Mouse (Mus musculus) B cell, adult 67 days (primary cell): ENCODE results near the gene Alg13. TPM values are rescaled to one million over a fixed set of nuclear protein-coding genes. Genes with fewer than 3 reads are reported as not detected.

Experiments used
- total RNA-seq, 2 experiments: library from RNA; stranded (reverse); gene quantifications; 4 replicates each; pipeline ENCODE4 v1.2.4; 2023

Gene Alg13
- total RNA-seq: 10 to 100 TPM; 15.9 to 18.9 TPM

GRCm38 (mm10) chrX:144317548-144318163 is at the start of gene Alg13:
Gene Alg13, plus strand, starts transcription at chrX:144317804.

Other genes with a start within 250 kb of the Alg13 start
- not detected for gene A730046J19Rik, start 164.1 kb upstream of the Alg13 start, total RNA-seq
- not detected for gene Trpc5os, start 138.8 kb downstream of the Alg13 start, total RNA-seq